Comparison of ENCODE assay signal across 30 mouse cellular contexts in genomic region chr5:138834910-138835309, GRCm38 (mm10). TPM values are rescaled to one million over a fixed set of nuclear protein-coding genes. Genes with fewer than 3 reads are reported as not detected.
A peak's percentile ranks its signal among the peaks of the same experiment; 100 is the strongest.
DNase-seq lines count a peak whose midpoint lies in the region; ATAC-seq and TF ChIP-seq lines count a peak whose summit lies in the region.
"Had no signal": no experiment of that assay in that cellular context is flagged by ENCODE, and none has a peak within 500 bp of the region (broad histone marks: within the 10 kb centered on the region; RNA-seq: fewer than 3 reads in every experiment).

No protein-coding gene starts in this region.

- no peak overlapping the region for H3K9ac ChIP-seq in kidney, postnatal 0 days (ENCODE audit: low read depth, low read length)
- H3K9ac ChIP-seq: embryonic facial prominence, embryonic 12.5 days; forebrain, embryonic 13.5 days; forebrain, embryonic 15.5 days; forebrain, postnatal 0 days had no signal

- peaks cover 6% of the 10 kb centered on the region; the same call in 1 of the 2 replicates for H3K4me1 ChIP-seq in kidney, postnatal 0 days (replicated peaks; ENCODE audit: insufficient read depth, low read length)
- H3K4me1 ChIP-seq: embryonic facial prominence, embryonic 10.5 days; embryonic facial prominence, embryonic 12.5 days had no signal

- DNase-seq in kidney, postnatal 0 days (ENCODE audit: low spot score): peak; percentile 40
- no peak for DNase-seq in kidney, adult 9 months
- no peak for DNase-seq in gastrocnemius, adult 2 months
- DNase-seq in frontal cortex, postnatal 36 days (ENCODE audit: low spot score in 2 of 2): no peak
- DNase-seq: adrenal gland, adult 2 months; adrenal gland, postnatal 10 days; adrenal gland, postnatal 25 days; B cell, adult 2 months; cerebellum, adult 11 months; cerebellum, adult 18-20 months; cerebellum, adult 8-10 months; cerebellum, adult 9-11 months; cerebellum, postnatal 14 days; cerebellum, postnatal 36 days; forebrain, postnatal 0 days had no signal

- ATAC-seq in kidney, postnatal 0 days (replicated peaks; ENCODE audit: low FRiP score, low read depth): 0 out of 2 replicates have a peak, but pooled peaks have one; percentile 29
- peak; percentile 50 for ATAC-seq in common myeloid progenitor, adult 5-6 weeks (replicated peaks; ENCODE audit: low read depth, poor library complexity, severe bottlenecking)
- ATAC-seq in megakaryocyte progenitor cell, adult 5-6 weeks (replicated peaks; ENCODE audit: poor library complexity): peak; percentile 61; the same call in 1 of the 2 replicates
- ATAC-seq: activated CD4-positive, CD25-positive, alpha-beta regulatory T cell, adult 4 months; CD4-positive, CD25-positive, alpha-beta regulatory T cell, adult 4 months; forebrain, embryonic 13.5 days; forebrain, embryonic 15.5 days; forebrain, postnatal 0 days; Patski had no signal

- H3K36me3 ChIP-seq in kidney, postnatal 0 days (ENCODE audit: insufficient read depth, low read length): no peaks in the 10 kb centered on the region
- H3K36me3 ChIP-seq: embryonic facial prominence, embryonic 10.5 days; embryonic facial prominence, embryonic 12.5 days; forebrain, embryonic 15.5 days; G1E had no signal

- intact Hi-C loops in gastrocnemius, adult 2 months (cut with DNase I): no loop called here

- no peak overlapping the region for H3K4me3 ChIP-seq in kidney, postnatal 0 days (replicated peaks; ENCODE audit: low read depth, low read length)
- H3K4me3 ChIP-seq in gastrocnemius, adult 2 months: no peak overlapping the region
- H3K4me3 ChIP-seq: embryonic facial prominence, embryonic 10.5 days; embryonic facial prominence, embryonic 12.5 days; forebrain, embryonic 13.5 days; forebrain, embryonic 15.5 days had no signal

- no peaks in the 10 kb centered on the region for H3K27me3 ChIP-seq in kidney, postnatal 0 days (ENCODE audit: insufficient read depth, low read length)
- H3K27me3 ChIP-seq: CH12.LX; embryonic facial prominence, embryonic 12.5 days; forebrain, embryonic 13.5 days; forebrain, embryonic 15.5 days; Patski had no signal

- H3K4me2 ChIP-seq in kidney, postnatal 0 days (ENCODE audit: low read length): no peak overlapping the region
- H3K4me2 ChIP-seq: embryonic facial prominence, embryonic 12.5 days; forebrain, embryonic 13.5 days; forebrain, embryonic 15.5 days had no signal

- 73% methylated on average over 3 of the region's 3 CpGs for WGBS in kidney, postnatal 0 days

- TF ChIP-seq CTCF in kidney, postnatal 0 days (IDR thresholded peaks at IDR 0.05; ENCODE audit: low read depth): no peak
- TF ChIP-seq CTCF in gastrocnemius, adult 2 months (IDR thresholded peaks at IDR 0.05): no peak

- H3K9me3 ChIP-seq in kidney, postnatal 0 days (replicated peaks; ENCODE audit: low read length): no peaks in the 10 kb centered on the region
- H3K9me3 ChIP-seq: embryonic facial prominence, embryonic 10.5 days; embryonic facial prominence, embryonic 12.5 days; forebrain, embryonic 13.5 days; forebrain, embryonic 15.5 days; G1E had no signal

- no peak overlapping the region for H3K27ac ChIP-seq in kidney, postnatal 0 days
- H3K27ac ChIP-seq in gastrocnemius, adult 2 months: no peak overlapping the region
- H3K27ac ChIP-seq: embryonic facial prominence, embryonic 10.5 days; embryonic facial prominence, embryonic 12.5 days; forebrain, embryonic 13.5 days; forebrain, embryonic 15.5 days had no signal

RNA-seq across cellular contexts. Expression of gene Gm5294, which starts 15.0 kb away (rescaled TPM):
- not detected in 2 replicates for polyA plus RNA-seq in kidney, postnatal 0 days (2015; fragmentation: Nextera tagmentation; extraction: Ambion mirVana)
- not detected in 2 replicates for total RNA-seq in common myeloid progenitor, adult 5-6 weeks (2017)
- not detected in 2 replicates for total RNA-seq in megakaryocyte progenitor cell, adult 5-6 weeks (2015)
- total RNA-seq in megakaryocyte progenitor cell, adult 5-6 weeks (2017): not detected in 2 replicates
- not detected for total RNA-seq in gastrocnemius, adult 2 months (2021)
- total RNA-seq: adrenal gland, adult 2 months; adrenal gland, postnatal 10 days; adrenal gland, postnatal 25 days; adrenal gland, postnatal 4 days; CH12.LX; forebrain, postnatal 0 days; G1E had no signal
- polyA plus RNA-seq: activated CD4-positive, CD25-positive, alpha-beta regulatory T cell, adult 4 months; CD4-positive, CD25-positive, alpha-beta regulatory T cell, adult 4 months; cortical plate, adult 2 months; embryonic facial prominence, embryonic 10.5 days; embryonic facial prominence, embryonic 14.5 days; forebrain, embryonic 11.5 days; forebrain, embryonic 13.5 days; forebrain, embryonic 15.5 days; forebrain, postnatal 0 days; G1E; Patski had no signal
